Mouse (Mus musculus): ENCODE results near the gene Greb1. TPM values are rescaled to one million over a fixed set of nuclear protein-coding genes. Genes with fewer than 3 reads are reported as not detected.

Gene Greb1
- total RNA-seq (2014; fragmentation: Nextera tagmentation) (not detected in 2 replicates), total RNA-seq (2017) (0.17 and 0.87 TPM in 2 replicates), polyA plus RNA-seq (2012) (not detected in 2 replicates)

DNA sequence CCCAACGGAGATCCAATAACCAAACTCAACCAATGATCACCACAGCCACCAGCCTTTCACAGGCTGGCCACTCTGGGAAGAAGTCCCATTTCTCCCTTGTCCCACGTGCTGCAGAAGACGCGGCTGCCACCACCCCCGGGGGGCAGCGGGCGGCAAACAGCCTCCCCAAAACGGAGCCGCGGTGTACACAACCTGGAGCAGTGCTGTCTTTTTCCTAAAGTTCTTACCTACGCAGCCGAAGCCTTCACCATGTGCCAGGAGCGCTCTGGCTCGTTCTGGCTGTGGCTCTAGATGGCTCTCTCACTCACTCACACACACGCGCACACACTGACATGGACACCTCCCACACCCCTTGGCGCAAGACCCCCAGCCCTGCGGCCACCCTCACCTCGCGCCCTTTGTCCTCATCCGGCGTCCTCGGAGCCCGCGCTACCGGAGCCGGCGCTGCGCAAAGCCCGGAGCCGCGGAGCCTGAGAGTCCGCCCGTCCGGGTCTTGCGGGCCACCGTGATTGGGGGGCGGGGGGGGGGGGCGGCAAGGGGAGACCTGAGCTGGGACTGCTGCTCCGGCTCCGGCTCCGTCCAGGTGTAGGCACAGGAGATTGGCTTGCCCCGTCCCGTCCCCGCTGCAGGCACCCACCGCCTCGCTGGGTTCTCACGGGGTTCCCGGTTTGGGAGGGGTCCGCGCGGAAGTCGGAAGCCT is at the start of gene Greb1:
TSS of gene Greb1 (minus strand) at position 628 of the 700 bp plus-strand sequence.
- H3K9me3 ChIP-seq (replicated peaks) = no peaks in the 10 kb centered on the region
- no peaks in the 10 kb centered on the region for H3K4me1 ChIP-seq (ENCODE audit: insufficient read depth, low read depth, low read length)
- DNase-seq (ENCODE audit: low spot score) (no peak), ATAC-seq (ENCODE audit: extremely low read depth, insufficient number of reproducible peaks, low FRiP score, poor library complexity, severe bottlenecking) (no peak)
- H3K36me3 ChIP-seq (replicated peaks) = no peaks in the 10 kb centered on the region
- peaks cover 10% of the 10 kb centered on the region for H3K27me3 ChIP-seq (ENCODE audit: insufficient read depth, low read length)
- TF ChIP-seq GATA1 (IDR thresholded peaks at IDR 0.05; ENCODE audit: borderline replicate concordance, low read length) (no peak), CTCF (IDR thresholded peaks at IDR 0.05; ENCODE audit: low read depth, low read length) (no peak), GATA2 (IDR thresholded peaks at IDR 0.05; ENCODE audit: borderline replicate concordance, low read depth, low read length) (no peak), POLR2AphosphoS5 (IDR thresholded peaks at IDR 0.05; ENCODE audit: insufficient replicate concordance, low read depth, low read length) (no peak), TAL1 (conservative IDR thresholded peaks at IDR 0.05; ENCODE audit: low read depth, low read length) (no peak)
- H3K4me3 ChIP-seq (ENCODE audit: low read depth, low read length) = no peak within 1 kb of the TSS

- no peaks in the 10 kb centered on the region for H3K36me3 ChIP-seq (replicated peaks)
- H3K4me1 ChIP-seq (ENCODE audit: insufficient read depth, low read depth, low read length) = peaks cover 3% of the 10 kb centered on the region; the same call in 1 of the 2 replicates
- H3K4me3 ChIP-seq (ENCODE audit: low read depth, low read length) = no peak overlapping the region
- ATAC-seq (ENCODE audit: extremely low read depth, insufficient number of reproducible peaks, low FRiP score, poor library complexity, severe bottlenecking) = no peak
- no peaks in the 10 kb centered on the region for H3K9me3 ChIP-seq (replicated peaks)
- H3K27me3 ChIP-seq (ENCODE audit: insufficient read depth, low read length) = peaks cover 9% of the 10 kb centered on the region
- TF ChIP-seq GATA2 (IDR thresholded peaks at IDR 0.05; ENCODE audit: borderline replicate concordance, low read depth, low read length) = no peak
- no peak for TF ChIP-seq POLR2AphosphoS5 (IDR thresholded peaks at IDR 0.05; ENCODE audit: insufficient replicate concordance, low read depth, low read length)
- no peak for TF ChIP-seq GATA1 (IDR thresholded peaks at IDR 0.05; ENCODE audit: borderline replicate concordance, low read length)
- no peak for TF ChIP-seq TAL1 (conservative IDR thresholded peaks at IDR 0.05; ENCODE audit: low read depth, low read length)
- TF ChIP-seq CTCF (IDR thresholded peaks at IDR 0.05; ENCODE audit: low read depth, low read length) = no peak
- DNase-seq (ENCODE audit: low spot score) = no peak
Observed at GRCm38 (mm10) chr12:16849821-16850220, 49.1 kb upstream of the Greb1 start.

DNA sequence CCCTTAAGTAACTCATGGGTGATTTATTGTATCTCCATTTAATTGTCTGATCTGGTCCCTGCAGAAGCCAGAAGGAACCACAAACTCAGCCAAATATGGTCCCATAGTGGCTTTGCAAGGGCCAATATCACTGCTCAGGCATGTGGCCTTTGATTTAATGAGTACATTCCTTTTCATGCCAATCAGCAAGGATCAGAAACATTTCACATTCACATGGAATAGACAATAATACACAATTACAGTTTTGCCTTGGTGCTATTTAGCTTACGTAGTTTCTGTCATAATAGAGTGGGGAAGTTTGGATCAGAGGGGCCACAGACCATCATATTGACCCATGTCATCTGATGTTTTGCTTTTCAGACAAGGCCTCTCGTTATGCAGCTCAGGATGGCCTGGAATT is 47.8 kb upstream of the Greb1 start:
- no peak for DNase-seq (ENCODE audit: low spot score)
- no peak for TF ChIP-seq GATA2 (IDR thresholded peaks at IDR 0.05; ENCODE audit: borderline replicate concordance, low read depth, low read length)
- TF ChIP-seq POLR2AphosphoS5 (IDR thresholded peaks at IDR 0.05; ENCODE audit: insufficient replicate concordance, low read depth, low read length) = no peak
- no peak for TF ChIP-seq CTCF (IDR thresholded peaks at IDR 0.05; ENCODE audit: low read depth, low read length)
- no peak for TF ChIP-seq GATA1 (IDR thresholded peaks at IDR 0.05; ENCODE audit: borderline replicate concordance, low read length)
- TF ChIP-seq TAL1 (conservative IDR thresholded peaks at IDR 0.05; ENCODE audit: low read depth, low read length) = no peak
- no peak overlapping the region for H3K4me3 ChIP-seq (ENCODE audit: low read depth, low read length)
- peaks cover 7% of the 10 kb centered on the region for H3K27me3 ChIP-seq (ENCODE audit: insufficient read depth, low read length)
- no peaks in the 10 kb centered on the region for H3K9me3 ChIP-seq (replicated peaks)
- H3K36me3 ChIP-seq (replicated peaks) = no peaks in the 10 kb centered on the region
- no peak for ATAC-seq (ENCODE audit: extremely low read depth, insufficient number of reproducible peaks, low FRiP score, poor library complexity, severe bottlenecking)
- H3K4me1 ChIP-seq (ENCODE audit: insufficient read depth, low read depth, low read length) = peaks cover 3% of the 10 kb centered on the region; the same call in 1 of the 2 replicates

GRCm38 (mm10) chr12:16847204-16847792 is 46.6 kb upstream of the Greb1 start:
- ATAC-seq (ENCODE audit: extremely low read depth, insufficient number of reproducible peaks, low FRiP score, poor library complexity, severe bottlenecking) (no peak), DNase-seq (ENCODE audit: low spot score) (no peak)
- TF ChIP-seq GATA1 (IDR thresholded peaks at IDR 0.05; ENCODE audit: borderline replicate concordance, low read length) (no peak), POLR2AphosphoS5 (IDR thresholded peaks at IDR 0.05; ENCODE audit: insufficient replicate concordance, low read depth, low read length) (no peak), GATA2 (IDR thresholded peaks at IDR 0.05; ENCODE audit: borderline replicate concordance, low read depth, low read length) (no peak), TAL1 (conservative IDR thresholded peaks at IDR 0.05; ENCODE audit: low read depth, low read length) (no peak), CTCF (IDR thresholded peaks at IDR 0.05; ENCODE audit: low read depth, low read length) (no peak)
- Histone ChIP-seq H3K4me1 (ENCODE audit: insufficient read depth, low read depth, low read length) (peaks cover 3% of the 10 kb centered on the region; the same call in 1 of the 2 replicates), H3K9me3 (replicated peaks) (no peaks in the 10 kb centered on the region), H3K4me3 (ENCODE audit: low read depth, low read length) (no peak overlapping the region), H3K36me3 (replicated peaks) (no peaks in the 10 kb centered on the region), H3K27me3 (ENCODE audit: insufficient read depth, low read length) (peaks cover 10% of the 10 kb centered on the region)

DNA sequence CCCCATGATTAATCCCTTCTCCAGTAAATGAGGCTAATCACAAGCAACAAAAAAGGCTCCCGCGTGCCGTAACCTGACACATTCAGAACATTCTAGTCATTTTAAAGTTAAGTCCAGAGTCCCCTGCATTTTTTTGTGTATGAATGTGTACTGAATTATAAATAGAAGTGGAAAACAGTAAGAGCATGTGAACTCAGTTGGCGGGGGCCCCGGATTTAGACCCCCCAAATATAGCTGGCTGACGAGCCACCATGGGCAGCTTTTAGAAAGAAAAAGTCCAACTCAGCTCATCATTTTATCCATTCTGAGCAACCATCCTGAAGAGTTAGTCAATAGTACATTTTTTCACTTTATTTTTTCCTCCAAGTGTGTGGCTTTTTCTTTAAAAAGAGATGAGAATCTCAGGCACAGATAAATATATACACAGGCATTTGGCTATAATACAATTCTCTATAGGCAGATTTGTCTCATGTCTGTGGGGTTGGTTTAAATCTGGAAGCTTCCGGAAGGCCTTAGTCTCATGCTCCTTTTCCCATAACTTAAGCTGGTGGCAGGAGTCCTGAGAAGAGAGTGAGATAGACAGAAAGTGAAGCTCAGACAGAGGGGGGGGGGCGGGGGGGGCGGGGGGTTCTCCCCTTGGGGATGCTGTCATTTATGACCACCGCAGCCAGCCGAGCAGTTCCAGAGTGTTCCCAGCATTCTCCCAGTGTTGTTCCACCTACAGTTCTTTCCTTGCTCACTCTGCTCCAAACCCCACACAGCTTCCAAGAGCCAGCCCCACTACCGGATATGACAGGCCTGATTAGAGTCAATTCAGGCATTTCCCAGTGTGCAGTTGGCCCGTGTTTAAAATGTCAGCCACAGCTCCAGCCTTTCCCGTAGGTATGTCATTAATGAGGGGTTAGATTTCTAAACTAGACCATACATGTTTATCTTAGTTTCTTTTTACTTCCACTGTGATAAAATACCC is 44.2 kb upstream of the Greb1 start:
- DNase-seq (ENCODE audit: low spot score) (no peak), ATAC-seq (ENCODE audit: extremely low read depth, insufficient number of reproducible peaks, low FRiP score, poor library complexity, severe bottlenecking) (no peak)
- Histone ChIP-seq H3K27me3 (ENCODE audit: insufficient read depth, low read length) (peaks cover 14% of the 10 kb centered on the region), H3K9me3 (replicated peaks) (no peaks in the 10 kb centered on the region), H3K4me1 (ENCODE audit: insufficient read depth, low read depth, low read length) (peaks cover 3% of the 10 kb centered on the region; the same call in 1 of the 2 replicates), H3K36me3 (replicated peaks) (no peaks in the 10 kb centered on the region), H3K4me3 (ENCODE audit: low read depth, low read length) (no peak overlapping the region)
- TF ChIP-seq POLR2AphosphoS5 (IDR thresholded peaks at IDR 0.05; ENCODE audit: insufficient replicate concordance, low read depth, low read length) (no peak), GATA2 (IDR thresholded peaks at IDR 0.05; ENCODE audit: borderline replicate concordance, low read depth, low read length) (no peak), GATA1 (IDR thresholded peaks at IDR 0.05; ENCODE audit: borderline replicate concordance, low read length) (no peak), TAL1 (conservative IDR thresholded peaks at IDR 0.05; ENCODE audit: low read depth, low read length) (no peak), CTCF (IDR thresholded peaks at IDR 0.05; ENCODE audit: low read depth, low read length) (no peak)

All from G1E (cell line).